Mouse (Mus musculus): ENCODE results near the gene Hsd17b7.

Gene Hsd17b7

DNA sequence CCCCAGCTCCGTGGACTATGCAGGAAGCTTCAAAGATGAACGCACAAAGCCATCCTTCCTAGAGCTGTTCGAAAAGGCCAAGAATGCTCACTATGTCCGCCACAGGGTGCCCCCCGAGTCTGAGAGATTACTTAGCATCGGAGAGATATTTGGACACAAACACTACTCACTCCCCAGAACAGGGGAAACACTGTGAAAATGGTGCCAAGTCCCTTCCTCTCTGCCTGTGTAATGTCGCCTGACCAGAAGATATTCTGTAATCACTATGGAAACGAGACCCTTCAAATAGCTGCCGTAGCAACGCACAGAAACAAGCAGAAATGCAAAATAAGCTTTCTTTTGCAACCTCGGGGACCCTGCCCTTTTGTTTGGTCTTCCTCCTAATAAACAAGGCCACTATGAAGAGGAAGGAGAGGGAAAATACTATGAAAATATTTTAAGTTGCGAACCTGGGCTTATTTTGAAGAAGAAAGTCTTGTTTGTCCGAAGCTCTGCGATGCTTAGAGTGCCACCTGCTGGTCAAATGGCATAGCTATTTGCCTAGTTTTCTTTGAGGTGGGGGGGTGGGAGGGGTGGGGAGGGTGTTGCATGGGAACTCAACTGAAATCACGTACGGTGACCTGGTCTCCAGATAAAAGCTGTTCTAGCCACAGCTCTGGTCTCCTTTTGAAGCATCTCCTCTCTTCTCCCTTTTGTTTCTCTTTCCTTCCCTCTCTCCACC is 34.9 kb downstream of the Hsd17b7 start:
- peak; percentile 55 for DNase-seq

GRCm38 (mm10) chr1:169932122-169932746 is 36.8 kb downstream of the Hsd17b7 start:
- DNase-seq: no peak

DNA sequence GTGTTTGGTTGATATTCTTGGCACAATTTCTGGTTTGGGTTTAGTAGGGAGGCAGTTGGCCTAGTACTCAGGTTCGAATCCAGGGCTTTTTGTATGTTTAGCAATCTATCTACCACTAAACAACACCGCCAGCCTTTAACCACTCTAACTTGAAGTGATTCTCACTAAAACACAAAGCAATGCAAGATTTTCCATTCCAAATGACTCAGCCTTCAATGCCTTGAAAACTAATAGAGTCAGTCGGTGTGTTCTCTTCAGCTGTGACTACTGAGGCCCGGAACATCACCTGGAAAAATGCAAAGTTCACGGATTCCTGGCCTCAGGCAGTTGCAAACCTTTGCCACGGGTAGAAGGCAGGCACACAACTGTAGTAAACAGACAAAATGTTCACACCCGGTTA is 37.3 kb downstream of the Hsd17b7 start:
- DNase-seq: no peak

- no peak for DNase-seq
These were observed 40.5 kb downstream of the Hsd17b7 start, which contains the start of gene Ccdc190 for GRCm38 (mm10) chr1:169928454-169928971. Ccdc190 (plus strand) TSS chr1:169928648.

- DNase-seq: no peak
These were observed 41.2 kb downstream of the Hsd17b7 start for GRCm38 (mm10) chr1:169927753-169928369.

DNA sequence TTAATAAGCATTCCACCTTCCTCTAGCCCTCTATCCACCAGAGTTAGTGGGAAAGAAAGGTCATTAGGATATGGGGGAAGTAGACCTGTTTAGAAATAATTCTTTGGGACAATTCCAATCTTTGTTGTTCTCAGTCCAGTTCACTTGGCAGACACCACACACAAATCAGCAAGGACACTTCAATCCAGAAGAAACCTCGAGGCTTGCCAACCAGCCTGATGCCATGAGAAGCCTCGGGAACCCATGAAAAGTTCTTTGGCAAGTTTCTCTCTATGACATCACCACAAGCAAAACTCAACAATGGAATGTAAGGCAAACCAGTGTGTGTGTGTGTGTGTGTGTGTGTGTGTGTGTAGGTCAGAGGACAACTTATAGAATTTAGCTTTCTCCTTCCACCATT is 44.5 kb downstream of the Hsd17b7 start:
- DNase-seq: no peak

- peak; percentile 48 for DNase-seq
These were observed 47.3 kb downstream of the Hsd17b7 start for GRCm38 (mm10) chr1:169921710-169922211.

DNA sequence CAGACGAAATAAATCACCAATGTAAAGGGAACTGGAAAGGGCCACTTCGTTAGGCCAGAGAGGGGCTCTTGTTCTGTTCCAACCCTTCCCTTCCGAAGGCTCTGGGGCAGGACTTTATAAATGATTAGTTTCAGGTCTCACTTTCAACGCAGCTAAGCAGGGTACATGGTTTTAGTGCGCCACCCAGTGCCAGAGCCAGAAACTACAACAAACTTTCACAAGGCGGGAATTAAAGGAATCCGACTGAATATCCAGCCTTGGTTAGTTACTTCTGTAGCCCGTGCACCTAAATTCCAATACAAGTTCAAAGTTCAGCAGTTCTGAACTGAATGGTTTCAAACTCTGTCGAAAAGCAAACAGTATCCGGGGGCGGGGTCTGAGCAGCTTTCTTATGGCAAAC is 49.8 kb downstream of the Hsd17b7 start:
- DNase-seq: peak; percentile 71

DNA sequence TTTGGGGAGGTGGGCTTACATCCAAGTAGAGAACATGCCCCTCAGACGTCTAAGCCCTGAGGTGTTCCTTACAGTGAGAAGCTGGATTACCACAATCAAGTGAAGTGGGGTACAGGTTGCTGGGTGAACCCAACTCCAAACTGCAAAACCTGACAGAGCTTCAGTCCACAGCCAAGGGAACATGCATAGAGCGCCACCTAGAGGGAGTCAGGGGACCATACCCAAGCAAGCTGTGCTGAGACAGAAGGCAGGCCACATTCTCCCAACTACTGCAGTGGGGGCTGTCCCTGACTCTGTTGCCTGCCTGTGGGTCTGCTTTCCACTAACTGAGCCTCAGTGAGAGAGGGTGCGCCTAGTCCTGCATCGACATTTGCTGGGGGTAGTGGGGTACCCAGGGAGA is 51.0 kb downstream of the Hsd17b7 start:
- peak; percentile 80 for DNase-seq

DNA sequence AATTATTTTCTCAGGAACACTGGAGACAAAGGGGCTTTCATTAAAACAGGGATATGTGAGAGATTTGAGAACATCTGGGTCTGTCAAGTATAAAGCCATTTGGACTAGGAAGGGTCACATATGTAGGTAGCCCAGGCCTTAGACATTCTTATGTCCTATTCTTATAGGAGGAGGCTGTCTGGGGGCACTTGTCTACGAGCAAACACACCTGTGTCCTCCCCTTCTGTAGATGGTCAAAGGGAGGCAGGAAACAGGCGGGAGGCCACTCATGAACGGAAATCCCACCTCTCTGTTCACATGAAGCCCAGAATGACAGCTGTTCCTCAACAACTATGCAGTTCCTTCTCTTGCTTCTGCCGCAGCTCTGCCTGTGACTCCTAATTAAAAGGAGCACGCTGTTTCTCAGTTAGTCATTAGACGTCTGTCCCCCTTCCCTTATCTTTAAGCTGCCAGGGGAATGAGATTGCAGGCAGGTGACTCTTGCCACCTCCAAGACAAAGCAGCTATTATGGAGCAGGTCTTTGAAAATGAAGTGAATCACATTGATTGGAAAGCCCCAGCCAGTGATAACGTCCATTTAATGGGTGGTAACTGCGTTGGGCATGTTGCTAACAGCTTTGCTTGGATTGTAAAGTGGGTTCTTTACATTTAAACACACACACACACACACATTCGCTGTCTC is 51.8 kb downstream of the Hsd17b7 start:
- no peak for DNase-seq

DNA sequence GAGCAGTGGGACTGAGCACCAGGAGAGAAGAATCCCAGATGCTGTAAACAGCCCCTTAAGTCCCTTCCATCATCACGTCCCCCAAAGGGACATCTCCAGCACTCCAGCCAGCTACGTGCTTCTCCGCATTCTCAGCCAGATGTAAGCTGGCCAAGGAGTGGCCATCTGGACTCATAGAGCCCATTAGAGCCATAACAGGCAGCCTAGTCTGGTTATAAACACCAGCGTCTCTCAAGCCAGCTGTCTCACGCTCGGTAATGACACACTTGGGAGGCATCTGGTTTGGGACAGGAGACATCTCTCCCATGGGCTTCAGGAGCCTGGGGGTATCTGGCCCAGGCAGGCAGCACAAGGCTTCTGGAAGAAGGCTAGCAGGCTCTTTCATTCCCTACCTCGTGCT is 52.4 kb downstream of the Hsd17b7 start:
- DNase-seq: no peak

- DNase-seq: no peak
These were observed 57.5 kb downstream of the Hsd17b7 start for GRCm38 (mm10) chr1:169911526-169911925.

- DNase-seq: no peak
These were observed 58.3 kb downstream of the Hsd17b7 start for GRCm38 (mm10) chr1:169910751-169911150.

DNA sequence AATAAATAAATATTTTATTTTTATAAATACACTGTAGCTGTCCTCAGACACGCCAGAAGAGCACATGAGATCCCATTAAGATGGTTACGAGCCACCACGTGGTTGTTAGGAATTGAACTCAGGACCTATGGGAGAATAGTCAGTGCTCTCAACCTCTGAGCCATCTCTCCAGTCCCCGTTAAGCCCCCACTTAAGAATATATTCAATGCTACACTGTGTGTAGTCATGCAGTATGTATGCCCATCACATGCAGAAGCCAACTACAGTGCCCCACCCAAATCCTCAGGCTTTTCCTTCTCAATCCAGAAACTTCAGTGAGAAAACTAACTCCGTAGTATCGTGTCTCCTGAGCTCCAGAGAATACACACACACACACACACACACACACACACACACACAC is 59.4 kb downstream of the Hsd17b7 start:
- DNase-seq: no peak

- DNase-seq: no peak
These were observed 59.9 kb downstream of the Hsd17b7 start for GRCm38 (mm10) chr1:169909163-169909562.

DNA sequence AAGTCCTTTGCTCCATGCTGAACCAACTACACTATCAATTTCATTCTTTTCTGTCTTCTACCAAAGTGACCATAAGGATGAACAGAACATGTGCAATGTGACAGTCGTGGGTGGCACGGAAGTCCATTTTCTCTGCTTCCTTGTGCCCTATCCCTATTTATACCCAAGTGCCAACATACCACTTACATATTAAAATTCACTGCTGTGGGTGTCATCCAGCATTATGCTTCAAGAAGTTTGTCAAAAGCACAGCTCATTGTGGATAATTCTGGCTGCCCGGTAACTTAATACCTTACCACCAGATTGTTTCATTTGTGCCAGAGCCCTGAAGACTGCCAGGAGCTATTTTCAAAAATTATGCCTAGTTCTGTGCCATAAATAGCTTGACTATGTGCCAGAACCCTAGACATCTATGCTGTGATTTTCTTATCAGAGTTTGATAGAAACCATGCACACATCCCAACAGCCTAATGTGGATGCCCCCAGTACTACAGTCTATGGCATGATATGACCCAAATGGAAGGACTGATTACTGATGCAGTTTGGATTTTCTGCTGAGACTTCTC is 68.2 kb downstream of the Hsd17b7 start:
- DNase-seq: peak; percentile 31
